Mouse (Mus musculus) CH12.LX (cell line): ENCODE data around the gene Myo5a. TPM values are rescaled to one million over a fixed set of nuclear protein-coding genes. Genes with fewer than 3 reads are reported as not detected.
A peak's percentile ranks its signal among the peaks of the same experiment; 100 is the strongest.

Experiments used
- DNase-seq: peaks from one replicate; pipeline ENCODE4 v3.0.0-alpha.2; 2013; ENCODE audit errors: extremely low read depth
- H3K27ac ChIP-seq: 2 replicates; pipeline ENCODE4 v1.5.1; 2012; ENCODE audit warnings: low read depth, mild to moderate bottlenecking, control low read depth, moderate library complexity; ENCODE audit not compliant: insufficient read depth
- H3K27me3 ChIP-seq: replicated peaks from 2 replicates; pipeline ENCODE3; 2012; ENCODE audit warnings: inconsistent platforms
- H3K36me3 ChIP-seq, 2 experiments: replicated peaks in 1 of 2; 2 replicates each; pipeline versions ENCODE3 to v1.6.1; 2012; ENCODE audit warnings: inconsistent platforms in 1 of 2, low read length in 1 of 2, mild to moderate bottlenecking in 1 of 2, mixed read lengths in 1 of 2, moderate library complexity in 1 of 2; ENCODE audit not compliant: control insufficient read depth in 1 of 2, insufficient read depth in 1 of 2
- H3K4me1 ChIP-seq, 2 experiments: 2 replicates each; pipeline ENCODE4 v1.6.1; 2012; ENCODE audit warnings: inconsistent platforms in 1 of 2, moderate library complexity in 1 of 2; ENCODE audit not compliant: insufficient read depth in 2 of 2, control insufficient read depth in 1 of 2
- H3K4me2 ChIP-seq: 2 replicates; pipeline ENCODE4 v1.6.1; 2012; ENCODE audit warnings: low read depth, mild to moderate bottlenecking, control low read depth; ENCODE audit not compliant: poor library complexity, insufficient read depth, severe bottlenecking
- H3K4me3 ChIP-seq, 3 experiments: fragments of 150-350 bp in 1 of 3; sonication (generic) in 1 of 3; replicated peaks in 1 of 3; 2 replicates each; pipeline versions ENCODE3 to v1.5.1; 2011 to 2012; ENCODE audit warnings: low read depth in 2 of 3, low read length in 2 of 3, mild to moderate bottlenecking in 2 of 3, moderate library complexity in 2 of 3, control low read depth in 1 of 3, improper control_type of control experiment in 1 of 3, inconsistent platforms in 1 of 3, mixed read lengths in 1 of 3; ENCODE audit not compliant: poor library complexity in 1 of 3
- H3K79me2 ChIP-seq: replicated peaks from 2 replicates; pipeline ENCODE4 v1.6.1; 2012; ENCODE audit warnings: mild to moderate bottlenecking, moderate library complexity; ENCODE audit not compliant: control insufficient read depth, poor library complexity, insufficient read depth, severe bottlenecking; ENCODE audit errors: extremely low read depth
- H3K9ac ChIP-seq: 2 replicates; pipeline ENCODE4 v1.6.1; 2012; ENCODE audit warnings: low read depth, mild to moderate bottlenecking, control low read depth, moderate library complexity; ENCODE audit not compliant: insufficient read depth
- H3K9me3 ChIP-seq: replicated peaks from 2 replicates; pipeline ENCODE3; 2012; ENCODE audit warnings: low read length, inconsistent platforms, mixed read lengths
- CHD1 ChIP-seq: IDR thresholded peaks from 2 replicates; pipeline ENCODE4 v1.6.1; 2012; ENCODE audit warnings: low read depth, low read length, improper control_type of control experiment, inconsistent platforms
- CHD2 ChIP-seq: IDR thresholded peaks from 2 replicates; pipeline ENCODE4 v1.6.1; 2011; ENCODE audit warnings: low read length, improper control_type of control experiment
- CTCF ChIP-seq, 2 experiments: IDR thresholded peaks in 1 of 2; conservative IDR thresholded peaks in 1 of 2; 2 replicates each; pipeline ENCODE4 v1.5.1; 2011 to 2012; ENCODE audit warnings: low read depth in 2 of 2, low read length in 2 of 2, improper control_type of control experiment in 1 of 2, inconsistent platforms in 1 of 2, mild to moderate bottlenecking in 1 of 2, moderate library complexity in 1 of 2
- EP300 ChIP-seq: IDR thresholded peaks from 2 replicates; pipeline ENCODE4 v1.6.1; 2011; ENCODE audit warnings: low read length, improper control_type of control experiment
- IRF4 ChIP-seq: IDR thresholded peaks from 2 replicates; pipeline ENCODE4 v1.6.1; 2014; ENCODE audit warnings: low read depth, mild to moderate bottlenecking, inconsistent platforms, low read length, improper control_type of control experiment
- MAFK ChIP-seq: IDR thresholded peaks from 2 replicates; pipeline ENCODE4 v1.6.1; 2011; ENCODE audit warnings: low read length, improper control_type of control experiment; ENCODE audit not compliant: insufficient replicate concordance
- MAX ChIP-seq: IDR thresholded peaks from 2 replicates; pipeline ENCODE4 v1.6.1; 2011; ENCODE audit warnings: low read length, improper control_type of control experiment
- MEF2A ChIP-seq: IDR thresholded peaks from 2 replicates; pipeline ENCODE4 v1.6.1; 2014; ENCODE audit warnings: low read depth, mild to moderate bottlenecking, inconsistent platforms, low read length, improper control_type of control experiment, borderline replicate concordance
- MYC ChIP-seq: IDR thresholded peaks from 2 replicates; pipeline ENCODE4 v1.6.1; 2011; ENCODE audit warnings: low read depth, mild to moderate bottlenecking, improper control_type of control experiment, low read length
- NRF1 ChIP-seq: IDR thresholded peaks from 2 replicates; pipeline ENCODE4 v1.6.1; 2014; ENCODE audit warnings: low read depth, mild to moderate bottlenecking, inconsistent platforms, low read length, improper control_type of control experiment, moderate library complexity
- RAD21 ChIP-seq: IDR thresholded peaks from 2 replicates; pipeline ENCODE4 v1.6.1; 2011; ENCODE audit warnings: low read depth, mild to moderate bottlenecking, low read length, improper control_type of control experiment, moderate library complexity
- RCOR1 ChIP-seq: conservative IDR thresholded peaks from 2 replicates; pipeline ENCODE4 v1.6.1; 2012; ENCODE audit warnings: low read depth, mild to moderate bottlenecking, inconsistent platforms, low read length, improper control_type of control experiment
- SMC3 ChIP-seq: IDR thresholded peaks from 2 replicates; pipeline ENCODE4 v1.6.1; 2011; ENCODE audit warnings: low read depth, low read length, improper control_type of control experiment
- TCF12 ChIP-seq: IDR thresholded peaks from 2 replicates; pipeline ENCODE4 v1.6.1; 2014; ENCODE audit warnings: low read depth, mild to moderate bottlenecking, inconsistent platforms, low read length, improper control_type of control experiment
- UBTF ChIP-seq: IDR thresholded peaks from 2 replicates; pipeline ENCODE4 v1.6.1; 2012; ENCODE audit warnings: low read depth, mild to moderate bottlenecking, inconsistent platforms, low read length, improper control_type of control experiment, moderate library complexity
- USF2 ChIP-seq: conservative IDR thresholded peaks from 2 replicates; pipeline ENCODE4 v1.6.1; 2011; ENCODE audit warnings: low read depth, low read length, improper control_type of control experiment
- ZMIZ1 ChIP-seq: IDR thresholded peaks from 2 replicates; pipeline ENCODE4 v1.6.1; 2012; ENCODE audit warnings: low read depth, mild to moderate bottlenecking, inconsistent platforms, low read length, improper control_type of control experiment
- dilution Hi-C: fragments of 300-500 bp; cut with MboI; formaldehyde crosslinking; loops from 2 replicates; pipeline ENCODE4 v1.14.3; 2020; ENCODE audit warnings: low sequenced_read_pairs; ENCODE audit not compliant: extremely low pct_unique_long_range_greater_than_20kb, extremely low pct_ligation_motif_present
- in situ Hi-C: fragments of 300-500 bp; cut with MboI; formaldehyde crosslinking; loops from 3 replicates; pipeline ENCODE4 v1.14.3; 2019; ENCODE audit warnings: low sequenced_read_pairs, low pct_ligation_motif_present, low pct_unique_long_range_greater_than_20kb, mixed read lengths
- polyA plus RNA-seq: library from polyadenylated mRNA; unstranded; fragments of >175 nt; gene quantifications from 2 replicates; pipeline ENCODE4 v1.2.1, GENCODE M21; 2012; ENCODE audit warnings: low read depth; ENCODE audit not compliant: insufficient read length
- total RNA-seq, 2 experiments: library from RNA; depleted of rRNA; stranded (reverse); fragments of 300-350 nt in 1 of 2; fragments of >200 nt in 1 of 2; gene quantifications; 2 replicates each; pipeline ENCODE4 v1.2.3; 2012 to 2014

The Myo5a gene
- total and polyA plus RNA-seq, 3 experiments, result 55.0 to 107 (median 66.6) TPM

DNA sequence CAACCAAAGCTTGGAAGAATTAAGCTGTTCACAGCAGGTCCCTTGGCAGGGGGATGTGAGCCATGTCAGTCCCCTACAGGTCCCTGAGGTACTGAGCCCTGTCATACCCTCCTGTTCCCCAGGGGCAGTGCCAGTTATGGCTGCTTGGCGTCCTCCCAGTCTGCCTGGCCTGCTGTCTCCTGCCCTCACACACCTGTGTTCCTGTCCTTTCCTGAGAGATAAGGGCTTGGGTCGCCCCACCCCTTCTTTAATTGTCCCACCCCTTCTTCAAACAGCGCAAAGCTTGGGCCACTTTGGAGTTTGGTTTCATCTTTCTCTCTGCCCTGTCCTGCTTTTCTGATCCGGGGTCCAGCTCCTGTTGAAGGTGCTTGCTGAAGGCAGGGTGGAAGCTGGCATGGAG, 188.0 kb downstream of the Myo5a start:
- H3K9me3 ChIP-seq, result peaks cover 3% of the 10 kb centered on the region
- TF ChIP-seq ZMIZ1, result no peak
- TF ChIP-seq CHD2, result no peak
- no peak for TF ChIP-seq TCF12
- no peak for TF ChIP-seq MAX
- no peak for TF ChIP-seq NRF1
- TF ChIP-seq MYC, result no peak
- no peak for TF ChIP-seq RCOR1
- H3K4me1 ChIP-seq, result peaks cover 11 to 19% of the 10 kb centered on the region in 2 experiments
- H3K9ac ChIP-seq, result no peak overlapping the region
- no peak overlapping the region for H3K4me3 ChIP-seq
- in situ Hi-C loops (no loop called here), dilution Hi-C loops (no loop called here)
- H3K4me2 ChIP-seq, result no peak overlapping the region
- peaks cover 0 to 6% of the 10 kb centered on the region in 2 experiments for H3K36me3 ChIP-seq
- no peak for DNase-seq
- no peaks in the 10 kb centered on the region for H3K27me3 ChIP-seq
- no peaks in the 10 kb centered on the region for H3K79me2 ChIP-seq
- H3K27ac ChIP-seq, result no peak overlapping the region

DNA sequence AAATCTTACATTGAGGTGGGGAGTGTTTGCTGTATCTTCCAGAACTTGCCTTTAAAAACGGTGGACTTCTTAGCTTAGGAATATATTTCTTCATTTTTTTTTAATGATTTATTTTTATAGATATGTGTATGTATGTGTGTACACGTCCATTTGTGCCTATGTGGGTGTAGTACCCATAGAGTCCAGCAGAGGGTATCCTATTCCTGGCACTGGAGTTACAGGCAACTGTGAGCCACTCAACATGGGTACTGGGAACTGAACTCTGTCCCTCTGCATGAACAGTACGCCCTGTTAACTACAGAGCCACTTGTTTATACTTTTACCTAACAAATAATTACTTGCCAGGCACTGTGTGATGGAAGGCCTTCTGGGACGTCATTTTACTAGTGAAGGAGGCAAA, 188.8 kb downstream of the Myo5a start:
- Histone ChIP-seq H3K79me2 (no peaks in the 10 kb centered on the region), H3K4me3 (no peak overlapping the region), H3K4me2 (no peak overlapping the region), H3K36me3 (peaks cover 0 to 7% of the 10 kb centered on the region in 2 experiments), H3K27ac (no peak overlapping the region), H3K27me3 (no peaks in the 10 kb centered on the region), H3K9me3 (peaks cover 3% of the 10 kb centered on the region), H3K4me1 (peaks cover 10 to 15% of the 10 kb centered on the region in 2 experiments), H3K9ac (no peak overlapping the region)
- in situ Hi-C loops (no loop called here), dilution Hi-C loops (no loop called here)
- TF ChIP-seq CTCF (conservative IDR thresholded peaks at IDR 0.05 in 1 of 2, IDR thresholded peaks at IDR 0.05 in 1 of 2; ENCODE audit: low read depth in 2 of 2, low read length in 2 of 2), result peak; percentile 51 to 64
- no peak for TF ChIP-seq CHD1
- TF ChIP-seq SMC3, result peak; percentile 41
- TF ChIP-seq MEF2A, result no peak
- no peak for TF ChIP-seq IRF4
- TF ChIP-seq EP300, result no peak
- no peak for TF ChIP-seq MAFK
- no peak for TF ChIP-seq UBTF
- TF ChIP-seq USF2, result no peak
- peak; percentile 26 for TF ChIP-seq RAD21
- DNase-seq, result peak; percentile 28
